Mouse (Mus musculus): ENCODE data around the gene Fam89b. TPM values are rescaled to one million over a fixed set of nuclear protein-coding genes. Genes with fewer than 3 reads are reported as not detected.
"Not testable (repeated sequence)": the region's sequence is repeated elsewhere in the genome, so short reads cannot be mapped to it uniquely, and the experiment has no call there.

Fam89b gene
- total RNA-seq, 2 experiments from 2014 or later = 24.1 to 29.4 TPM

GRCm38 (mm10) chr19:5710581-5710980 is 18.9 kb downstream of the Fam89b start:
- DNase-seq = no peak

GRCm38 (mm10) chr19:5710068-5710467 is 19.4 kb downstream of the Fam89b start:
- no peak for DNase-seq

- no peak for DNase-seq
These were observed 24.5 kb downstream of the Fam89b start for GRCm38 (mm10) chr19:5704801-5705571.

DNA sequence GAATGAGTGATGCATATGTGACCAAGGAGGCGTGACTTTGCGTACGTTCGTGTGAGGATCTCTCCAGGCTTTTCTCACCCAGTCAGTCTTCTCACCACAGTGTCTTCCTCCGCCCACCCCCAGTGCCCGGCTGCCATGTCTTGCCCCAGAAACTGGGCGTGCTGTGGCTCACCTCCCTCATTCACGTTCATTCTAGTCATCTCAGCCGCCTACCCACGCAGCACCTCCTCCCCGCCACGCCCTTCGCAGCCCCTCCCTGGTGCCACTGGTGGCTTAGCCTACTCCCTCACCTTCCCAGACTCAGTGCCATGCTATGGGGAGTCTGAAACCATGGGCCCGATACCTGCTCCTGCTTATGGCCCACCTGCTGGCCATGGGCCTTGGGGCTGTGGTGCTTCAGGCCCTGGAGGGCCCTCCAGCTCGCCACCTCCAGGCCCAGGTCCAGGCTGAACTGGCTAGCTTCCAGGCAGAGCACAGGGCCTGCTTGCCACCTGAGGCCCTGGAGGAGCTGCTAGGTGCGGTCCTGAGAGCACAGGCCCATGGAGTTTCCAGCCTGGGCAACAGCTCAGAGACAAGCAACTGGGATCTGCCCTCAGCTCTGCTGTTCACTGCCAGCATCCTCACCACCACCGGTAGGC is 25.2 kb downstream of the Fam89b start, which contains the start of gene Kcnk7:
Gene Kcnk7 (plus strand): TSS at position 205 of the 638 bp plus-strand sequence.
- DNase-seq = no peak

DNA sequence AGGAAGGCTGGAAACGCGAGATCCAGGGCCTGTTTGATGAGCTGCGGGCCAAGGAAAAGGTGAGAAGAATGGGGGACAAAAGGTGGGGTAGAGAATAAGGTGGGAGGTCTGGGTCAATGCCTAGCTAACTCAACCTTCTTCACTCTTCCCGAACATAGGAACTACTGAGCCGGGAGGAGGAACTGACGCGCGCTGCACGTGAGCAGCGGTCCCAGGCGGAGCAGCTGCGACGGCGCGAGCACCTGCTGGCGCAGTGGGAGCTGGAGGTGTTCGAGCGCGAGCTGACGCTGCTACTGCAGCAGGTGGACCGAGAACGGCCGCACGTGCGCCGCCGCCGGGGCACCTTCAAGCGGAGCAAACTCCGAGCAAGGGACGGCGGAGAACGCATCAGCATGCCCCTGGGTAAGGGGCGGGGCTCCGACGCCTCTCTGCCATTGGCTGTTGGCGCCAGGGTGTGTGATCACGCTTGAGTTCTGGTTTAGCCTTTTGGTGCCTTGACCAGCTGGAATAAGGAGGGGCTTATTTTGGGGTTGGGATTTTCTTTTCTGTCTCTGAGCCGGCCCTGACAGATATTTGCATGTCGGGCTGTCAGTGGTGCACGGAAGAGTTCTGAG is 33.5 kb downstream of the Fam89b start:
- DNase-seq = no peak

GRCm38 (mm10) chr19:5693801-5694200 is 35.7 kb downstream of the Fam89b start:
- no peak for DNase-seq

GRCm38 (mm10) chr19:5692913-5693396 is 36.5 kb downstream of the Fam89b start:
- no peak for DNase-seq

DNA sequence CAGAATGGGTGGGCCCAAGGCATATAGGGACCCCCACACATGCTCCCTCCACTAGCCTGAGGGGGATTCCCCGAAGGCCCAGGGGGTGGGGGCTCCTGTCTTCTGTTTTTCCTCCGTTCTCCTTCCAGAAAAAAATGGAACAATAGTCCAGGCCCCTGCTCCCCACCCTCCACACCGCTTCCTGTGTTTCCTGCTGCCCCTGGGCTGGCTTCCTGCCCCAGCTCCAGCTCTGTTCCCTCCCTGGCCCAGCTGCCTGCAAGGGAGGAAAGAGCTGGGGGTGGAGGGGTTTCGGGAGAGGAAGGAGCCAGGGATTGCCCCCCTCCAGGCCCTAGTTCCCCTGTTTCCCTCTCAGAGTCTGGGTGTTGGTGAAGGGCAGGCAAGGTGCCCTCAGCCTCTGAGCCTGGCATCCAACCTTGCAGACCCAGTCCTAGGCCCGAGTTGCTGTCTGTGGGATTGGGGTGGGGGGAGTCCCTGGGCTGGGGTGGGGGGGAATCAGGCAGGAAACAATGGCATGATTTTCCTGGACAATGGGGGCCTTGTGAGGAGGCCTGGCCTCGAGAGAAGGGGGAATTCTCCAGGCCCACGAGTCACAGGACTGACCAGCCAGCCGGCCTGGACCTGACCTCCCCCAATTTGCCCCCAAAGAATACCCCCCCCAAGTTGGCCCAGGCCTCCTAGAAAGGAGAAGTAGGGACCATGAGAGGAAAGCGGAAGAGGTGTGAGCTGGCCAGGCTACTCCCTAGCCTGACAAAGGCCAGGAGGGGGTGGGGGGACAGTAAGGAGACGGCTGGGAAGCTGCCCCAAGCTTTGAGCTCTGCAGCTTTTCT is 37.2 kb downstream of the Fam89b start:
- no peak for DNase-seq

GRCm38 (mm10) chr19:5691601-5692000 is 37.9 kb downstream of the Fam89b start:
- DNase-seq = no peak

DNA sequence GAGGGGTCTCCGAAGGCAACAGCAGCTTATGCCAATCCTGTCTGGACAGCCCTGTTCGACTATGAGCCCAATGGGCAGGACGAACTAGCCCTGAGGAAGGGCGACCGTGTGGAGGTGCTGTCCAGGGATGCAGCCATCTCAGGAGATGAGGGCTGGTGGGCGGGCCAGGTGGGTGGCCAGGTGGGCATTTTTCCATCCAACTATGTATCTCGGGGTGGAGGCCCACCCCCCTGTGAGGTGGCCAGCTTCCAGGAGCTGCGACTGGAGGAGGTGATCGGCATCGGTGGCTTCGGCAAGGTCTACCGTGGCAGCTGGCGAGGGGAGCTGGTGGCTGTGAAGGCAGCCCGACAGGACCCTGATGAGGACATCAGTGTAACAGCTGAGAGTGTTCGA is 39.1 kb downstream of the Fam89b start:
- DNase-seq = no peak

GRCm38 (mm10) chr19:5689565-5690342 is 39.7 kb downstream of the Fam89b start:
- peak; percentile 68 to 74 for DNase-seq

DNA sequence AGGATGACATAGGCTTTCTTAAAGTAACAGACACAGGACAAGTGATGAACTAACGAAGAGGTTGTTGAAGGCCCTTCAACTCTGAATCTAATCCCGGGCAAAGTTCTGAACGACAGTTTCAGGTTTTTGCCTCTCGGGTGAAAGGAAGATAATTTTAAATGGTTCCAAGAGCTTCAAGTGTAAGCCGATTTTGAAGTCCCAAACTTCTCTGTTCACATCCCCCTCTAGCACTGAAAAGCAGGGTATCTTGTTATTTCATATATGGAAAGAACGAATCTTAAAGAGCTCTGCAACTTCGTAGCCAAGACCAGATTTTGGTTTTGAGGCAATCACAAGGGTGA is 40.4 kb downstream of the Fam89b start:
- no peak for DNase-seq

- DNase-seq = peak; percentile 97 to 98
These were observed 41.0 kb downstream of the Fam89b start, which contains the start of the genes Map3k11 and Pcnx3 for GRCm38 (mm10) chr19:5688200-5689087. Gene Map3k11 (plus strand): TSS chr19:5688742. Gene Pcnx3 (minus strand): TSS chr19:5688908.

DNA sequence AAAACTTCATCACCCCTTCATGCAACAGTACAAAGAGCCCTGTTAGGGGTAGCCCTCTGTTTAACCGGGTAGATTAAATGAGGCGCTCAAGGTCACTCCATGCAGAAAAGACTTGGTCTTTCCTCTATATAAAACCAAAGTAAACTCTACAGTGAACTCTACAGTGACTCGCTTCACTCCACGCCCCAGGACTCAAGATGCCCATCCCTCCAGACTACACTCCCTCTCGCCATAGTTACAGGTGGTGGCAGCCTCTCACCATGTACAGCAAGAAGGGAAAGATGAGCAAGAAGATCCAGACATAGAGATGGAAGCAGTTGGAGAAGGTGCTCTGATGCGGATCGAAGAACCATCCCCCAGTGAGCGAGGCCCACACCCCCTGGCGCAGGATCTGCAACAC is 41.7 kb downstream of the Fam89b start:
- no peak for DNase-seq

GRCm38 (mm10) chr19:5686954-5687353 is 42.5 kb downstream of the Fam89b start:
- not testable (repeated sequence) for DNase-seq

DNA sequence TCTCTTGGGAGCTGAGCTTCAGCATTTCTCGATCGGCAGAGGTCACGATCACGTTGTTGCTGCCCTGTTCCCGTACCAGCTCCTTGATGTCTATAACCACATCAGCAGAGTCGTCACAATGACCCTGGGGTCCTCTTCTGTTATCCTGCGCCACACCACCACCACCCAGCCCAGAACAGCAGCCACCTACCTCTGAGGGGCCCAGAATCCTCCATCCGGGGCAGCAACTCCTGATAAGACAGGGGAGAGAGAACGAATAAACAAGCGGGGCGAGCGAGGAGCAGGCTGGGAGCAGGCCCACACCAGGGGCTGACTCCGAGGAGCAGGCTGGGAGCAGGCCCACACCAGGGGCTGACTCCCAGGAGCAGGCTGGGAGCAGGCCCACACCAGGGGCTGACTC is 43.0 kb downstream of the Fam89b start:
- no peak for DNase-seq

DNA sequence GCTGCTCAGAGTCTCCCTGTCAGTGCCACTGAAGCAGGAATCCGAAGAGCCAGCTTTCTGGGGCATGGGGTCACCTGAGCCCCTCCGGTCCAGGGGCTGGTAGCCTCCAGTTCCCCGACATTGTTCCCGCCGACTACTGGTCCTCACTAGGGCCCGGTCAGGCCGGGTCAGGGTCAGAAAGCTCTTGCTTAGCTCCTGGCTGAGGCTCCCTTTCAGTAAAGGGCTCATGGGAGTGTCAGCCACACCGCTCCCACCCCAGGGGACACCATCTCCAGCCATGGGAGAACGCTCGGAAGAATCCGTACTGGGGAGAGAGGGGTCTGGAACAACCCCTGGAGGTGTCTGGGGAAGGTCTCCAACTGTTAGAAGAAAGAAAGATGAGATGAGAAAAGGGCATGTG is 43.6 kb downstream of the Fam89b start:
- no peak for DNase-seq

- DNase-seq = no peak
These were observed 44.0 kb downstream of the Fam89b start for GRCm38 (mm10) chr19:5685431-5685830.

DNA sequence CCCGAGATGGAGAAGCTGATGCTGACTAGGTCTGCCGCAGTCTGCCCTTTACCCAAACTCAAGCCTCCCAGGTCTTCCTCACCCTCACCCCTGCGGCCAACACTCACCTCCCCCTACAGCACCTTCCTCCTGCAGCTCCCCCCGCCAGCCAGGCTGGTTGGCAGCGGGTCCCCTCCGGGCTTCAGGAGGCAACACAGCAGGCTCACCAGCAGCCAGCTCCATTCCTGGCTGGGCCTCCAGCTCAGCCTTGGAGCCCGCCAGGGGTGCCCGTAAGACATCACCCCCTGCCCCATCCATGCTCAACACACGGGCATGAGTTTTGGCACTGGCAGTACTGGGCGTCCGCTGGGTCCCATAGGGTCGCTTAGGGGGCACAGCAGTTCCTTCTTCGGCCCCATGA is 44.5 kb downstream of the Fam89b start:
- DNase-seq = no peak

GRCm38 (mm10) chr19:5684236-5684635 is 45.2 kb downstream of the Fam89b start:
- no peak for DNase-seq

GRCm38 (mm10) chr19:5680432-5680831 is 49.0 kb downstream of the Fam89b start:
- DNase-seq = no peak
